Mouse (Mus musculus) midbrain, embryonic 14.5 days (tissue): ENCODE measurements around the gene S100a10. TPM values are rescaled to one million over a fixed set of nuclear protein-coding genes. Genes with fewer than 3 reads are reported as not detected.

Experiments
- ATAC-seq: fragments of 200-750 bp; cut with Nextera tagmentation; 2 replicates; pipeline ENCODE4 v1.8.0; 2017; ENCODE audit warnings: moderate number of reproducible peaks, moderate library complexity; ENCODE audit not compliant: low FRiP score, low TSS enrichment
- DNase-seq: peaks from one replicate; pipeline ENCODE4 v3.0.0-alpha.2; 2015
- H3K27ac ChIP-seq: fragments of 300-500 bp; sonication (generic); replicated peaks from 2 replicates; pipeline ENCODE4 v1.5.1; 2014; ENCODE audit warnings: mild to moderate bottlenecking, low read depth, low read length, moderate library complexity
- H3K27me3 ChIP-seq: fragments of 300-500 bp; sonication (generic); 2 replicates; pipeline ENCODE4 v1.6.1; 2014; ENCODE audit warnings: low read length, control low read depth, mixed read lengths; ENCODE audit not compliant: control insufficient read depth, insufficient read depth
- H3K36me3 ChIP-seq: fragments of 300-500 bp; sonication (generic); 2 replicates; pipeline ENCODE4 v1.6.1; 2014; ENCODE audit warnings: low read length, control low read depth; ENCODE audit not compliant: control insufficient read depth, insufficient read depth
- H3K4me1 ChIP-seq: fragments of 300-500 bp; sonication (generic); 2 replicates; pipeline ENCODE4 v1.6.1; 2014; ENCODE audit warnings: mild to moderate bottlenecking, antibody characterized with exemption, low read length, control low read depth; ENCODE audit not compliant: control insufficient read depth, insufficient read depth
- H3K4me2 ChIP-seq: fragments of 300-500 bp; sonication (generic); 2 replicates; pipeline ENCODE4 v1.6.1; 2014; ENCODE audit warnings: mild to moderate bottlenecking, low read length, moderate library complexity
- H3K4me3 ChIP-seq: fragments of 300-500 bp; sonication (generic); replicated peaks from 2 replicates; pipeline ENCODE4 v1.5.1; 2014; ENCODE audit warnings: low read depth, low read length
- H3K9ac ChIP-seq: fragments of 300-500 bp; sonication (generic); replicated peaks from 2 replicates; pipeline ENCODE4 v1.6.1; 2014; ENCODE audit warnings: mild to moderate bottlenecking, low read length, moderate library complexity
- H3K9me3 ChIP-seq: fragments of 300-500 bp; sonication (generic); 2 replicates; pipeline ENCODE4 v1.6.1; 2016; ENCODE audit warnings: low read length, control low read depth, mixed read lengths; ENCODE audit not compliant: control insufficient read depth
- WGBS: fragments of 180-500 bp; shearing (Covaris S2); extraction: QIAGEN DNeasy Blood & Tissue Kit; methylation state at CpG from one replicate; pipeline ENCODE4 v1.1.7; 2014; 5-methylcytosine and 5-hydroxymethylcytosine counted together
- polyA plus RNA-seq: library from polyadenylated mRNA; unstranded; fragments of >200 nt; fragmentation: Nextera tagmentation; extraction: Ambion mirVana; gene quantifications from 2 replicates; pipeline ENCODE4 v1.2.1, GENCODE M21; 2014

The S100a10 gene
- polyA plus RNA-seq, 1 experiment from 2014 or later: 86.5 TPM

DNA sequence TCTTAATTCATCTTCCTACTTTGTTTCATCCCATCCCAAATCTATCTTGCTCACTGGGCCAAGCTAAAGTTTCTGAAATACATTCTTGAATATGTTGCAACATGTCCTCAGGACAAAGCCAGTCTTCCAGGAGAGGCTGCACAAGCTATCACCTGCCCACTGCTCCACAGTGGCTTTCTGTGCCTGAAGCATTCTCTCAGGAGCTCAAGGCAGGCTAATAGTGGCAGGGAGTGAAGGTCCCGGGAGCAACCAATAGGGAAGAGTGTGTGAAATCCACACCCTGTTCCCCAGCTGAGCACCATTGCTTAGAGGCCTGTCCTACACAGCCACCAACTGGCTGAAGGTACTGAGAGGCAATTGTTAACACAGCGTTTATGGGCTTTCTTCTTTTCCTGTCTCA, 26.1 kb downstream of the S100a10 start:
- H3K4me3 ChIP-seq: no peak overlapping the region
- no peaks in the 10 kb centered on the region for H3K36me3 ChIP-seq
- no peak overlapping the region for H3K9ac ChIP-seq
- H3K4me2 ChIP-seq: no peak overlapping the region
- no peaks in the 10 kb centered on the region for H3K27me3 ChIP-seq
- ATAC-seq: no peak
- DNase-seq: no peak
- H3K9me3 ChIP-seq: no peaks in the 10 kb centered on the region
- WGBS: 70% methylated on average over 2 of the region's 2 CpGs
- no peaks in the 10 kb centered on the region for H3K4me1 ChIP-seq
- no peak overlapping the region for H3K27ac ChIP-seq

DNA sequence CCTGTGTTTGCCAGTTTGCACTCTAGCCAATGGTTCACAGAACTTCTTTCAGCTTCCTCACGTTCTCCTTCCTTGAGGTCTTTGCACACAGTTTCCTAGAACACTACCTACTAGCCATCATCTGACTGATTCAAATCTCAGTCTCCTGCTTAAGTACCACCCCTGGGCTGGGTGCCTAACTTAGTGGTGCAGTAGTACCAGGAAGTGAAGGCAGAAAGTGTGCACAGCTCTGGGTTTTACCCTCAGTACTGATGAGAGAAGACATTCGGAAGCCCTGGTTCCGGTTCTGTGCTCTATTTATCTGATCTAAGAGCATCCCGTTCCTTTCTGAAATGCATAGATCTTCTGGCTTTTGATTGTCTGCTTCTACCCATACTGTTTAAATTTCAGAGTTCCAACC, 26.8 kb downstream of the S100a10 start:
- H3K27ac ChIP-seq: no peak overlapping the region
- no peaks in the 10 kb centered on the region for H3K36me3 ChIP-seq
- no peak for DNase-seq
- no peak overlapping the region for H3K9ac ChIP-seq
- H3K4me2 ChIP-seq: no peak overlapping the region
- no peaks in the 10 kb centered on the region for H3K4me1 ChIP-seq
- no peak for ATAC-seq
- no peaks in the 10 kb centered on the region for H3K9me3 ChIP-seq
- H3K27me3 ChIP-seq: no peaks in the 10 kb centered on the region
- WGBS: 92% methylated on average over 4 of the region's 4 CpGs
- H3K4me3 ChIP-seq: no peak overlapping the region

DNA sequence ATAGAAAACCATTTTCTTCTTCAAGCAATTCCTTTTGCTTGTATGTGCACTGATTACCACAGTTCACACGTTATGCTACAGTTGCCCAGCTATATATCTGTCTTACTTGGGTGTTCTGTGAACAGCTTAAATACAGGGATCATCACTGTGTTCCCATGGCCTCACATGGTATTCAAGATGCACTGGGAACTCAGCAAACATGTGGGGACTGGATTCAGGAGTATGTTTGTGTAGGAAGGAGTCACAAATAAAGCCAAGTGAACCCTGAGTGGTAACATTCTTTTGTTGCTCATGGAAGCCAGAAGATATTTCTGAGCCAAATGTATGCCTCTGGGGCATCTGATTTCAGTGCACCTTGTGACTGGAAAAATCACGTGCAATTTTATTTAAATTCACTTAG, 28.2 kb downstream of the S100a10 start:
- Histone ChIP-seq H3K9ac (no peak overlapping the region), H3K27ac (no peak overlapping the region), H3K4me1 (no peaks in the 10 kb centered on the region), H3K4me3 (no peak overlapping the region), H3K4me2 (no peak overlapping the region), H3K27me3 (no peaks in the 10 kb centered on the region), H3K9me3 (no peaks in the 10 kb centered on the region), H3K36me3 (no peaks in the 10 kb centered on the region)
- no peak for ATAC-seq
- DNase-seq: no peak
- 79% methylated on average over 2 of the region's 2 CpGs for WGBS

DNA sequence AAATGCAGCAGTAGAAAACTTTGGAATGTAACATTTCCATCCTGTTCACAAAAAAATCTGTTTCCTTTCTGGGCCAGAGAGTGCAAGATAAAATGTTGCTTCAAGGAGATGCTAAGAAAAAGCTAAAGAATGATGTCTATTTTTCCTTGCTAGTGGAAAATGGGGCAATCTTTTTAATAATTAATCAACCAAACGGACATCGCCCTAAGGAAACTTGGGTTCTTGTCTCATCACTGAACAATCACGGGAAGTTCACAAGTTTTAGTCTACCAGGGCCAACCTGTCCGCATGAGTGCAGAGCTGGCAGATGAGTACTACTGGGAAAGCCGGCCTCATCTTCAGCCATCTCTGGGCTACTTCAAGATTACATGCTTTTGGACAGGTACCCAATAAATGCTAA, 34.7 kb downstream of the S100a10 start:
- Histone ChIP-seq H3K4me3 (no peak overlapping the region), H3K27ac (no peak overlapping the region), H3K36me3 (no peaks in the 10 kb centered on the region), H3K27me3 (no peaks in the 10 kb centered on the region), H3K9ac (no peak overlapping the region), H3K4me2 (no peak overlapping the region), H3K4me1 (no peaks in the 10 kb centered on the region), H3K9me3 (no peaks in the 10 kb centered on the region)
- ATAC-seq (no peak), DNase-seq (no peak)
- 96% methylated on average over 5 of the region's 5 CpGs for WGBS

DNA sequence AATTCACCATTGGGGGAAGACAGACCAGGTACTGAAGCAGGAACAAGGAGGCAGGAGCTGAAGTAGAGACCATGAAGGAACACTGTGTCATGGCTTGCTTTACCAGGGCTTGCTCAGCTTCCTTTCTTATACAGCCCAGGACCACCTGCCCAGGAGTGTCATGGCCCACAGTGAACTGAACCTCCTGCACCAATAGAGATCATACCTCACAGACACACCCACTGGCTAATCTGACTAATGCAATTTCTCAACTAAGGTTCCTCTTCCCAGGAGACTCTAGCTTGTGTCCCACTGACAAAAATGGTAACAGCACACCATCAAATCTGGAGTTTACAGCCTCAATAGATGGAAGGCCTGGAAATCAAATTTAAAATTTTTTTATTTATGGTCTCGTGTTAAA, 35.4 kb downstream of the S100a10 start:
- Histone ChIP-seq H3K9ac (no peak overlapping the region), H3K4me1 (no peaks in the 10 kb centered on the region), H3K36me3 (no peaks in the 10 kb centered on the region), H3K4me2 (no peak overlapping the region), H3K9me3 (no peaks in the 10 kb centered on the region), H3K27me3 (no peaks in the 10 kb centered on the region), H3K27ac (no peak overlapping the region), H3K4me3 (no peak overlapping the region)
- WGBS: 88% methylated on average over 1 of the region's 1 CpGs
- no peak for DNase-seq
- no peak for ATAC-seq

DNA sequence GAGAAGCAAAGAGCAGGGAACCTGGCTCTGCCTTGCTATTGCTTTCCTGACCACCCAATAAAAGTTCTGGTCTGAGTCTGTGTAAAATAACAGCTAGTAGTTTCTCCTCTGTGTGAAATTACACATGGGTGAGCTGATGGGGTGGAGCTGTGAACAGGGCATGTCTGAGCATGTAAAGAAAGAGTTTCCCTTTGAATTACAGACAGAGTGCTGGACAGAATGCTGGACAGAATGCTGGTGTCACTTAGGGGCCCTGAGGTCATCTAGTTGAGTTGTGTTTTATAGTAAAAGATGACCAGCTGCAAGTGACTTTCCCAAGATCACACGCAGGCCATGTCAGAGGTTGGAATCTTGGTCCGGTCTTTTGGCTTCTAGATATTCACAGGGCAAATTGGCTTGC, 37.2 kb downstream of the S100a10 start:
- H3K27me3 ChIP-seq: no peaks in the 10 kb centered on the region
- no peak overlapping the region for H3K27ac ChIP-seq
- H3K36me3 ChIP-seq: no peaks in the 10 kb centered on the region
- H3K4me2 ChIP-seq: no peak overlapping the region
- no peak overlapping the region for H3K4me3 ChIP-seq
- 87% methylated on average over 2 of the region's 2 CpGs for WGBS
- no peaks in the 10 kb centered on the region for H3K9me3 ChIP-seq
- no peak for DNase-seq
- no peak overlapping the region for H3K9ac ChIP-seq
- ATAC-seq: no peak
- H3K4me1 ChIP-seq: no peaks in the 10 kb centered on the region

DNA sequence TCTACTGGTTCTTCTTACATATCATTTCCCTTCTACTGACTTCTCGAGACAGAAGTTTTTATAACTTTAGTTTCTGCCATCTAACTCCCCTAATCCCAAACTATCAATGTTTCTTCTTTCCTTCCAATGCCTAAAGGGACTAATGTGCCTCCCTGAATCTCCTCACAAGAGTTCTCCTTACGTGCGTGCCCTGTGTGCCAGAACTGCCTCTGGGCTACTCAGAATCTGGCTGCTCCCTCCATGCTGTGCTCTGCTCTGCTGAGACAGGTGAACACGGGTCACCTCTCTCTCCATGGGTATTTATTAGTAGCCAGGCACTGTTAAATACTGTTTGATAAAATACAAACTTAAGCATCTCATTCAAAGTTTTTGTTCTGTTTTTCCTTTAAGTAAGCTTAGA, 38.1 kb downstream of the S100a10 start:
- no peak overlapping the region for H3K4me3 ChIP-seq
- H3K9me3 ChIP-seq: no peaks in the 10 kb centered on the region
- no peak overlapping the region for H3K9ac ChIP-seq
- DNase-seq (no peak), ATAC-seq (no peak)
- no peaks in the 10 kb centered on the region for H3K4me1 ChIP-seq
- no peaks in the 10 kb centered on the region for H3K36me3 ChIP-seq
- no peak overlapping the region for H3K4me2 ChIP-seq
- no peak overlapping the region for H3K27ac ChIP-seq
- 85% methylated on average over 4 of the region's 4 CpGs for WGBS
- no peaks in the 10 kb centered on the region for H3K27me3 ChIP-seq

DNA sequence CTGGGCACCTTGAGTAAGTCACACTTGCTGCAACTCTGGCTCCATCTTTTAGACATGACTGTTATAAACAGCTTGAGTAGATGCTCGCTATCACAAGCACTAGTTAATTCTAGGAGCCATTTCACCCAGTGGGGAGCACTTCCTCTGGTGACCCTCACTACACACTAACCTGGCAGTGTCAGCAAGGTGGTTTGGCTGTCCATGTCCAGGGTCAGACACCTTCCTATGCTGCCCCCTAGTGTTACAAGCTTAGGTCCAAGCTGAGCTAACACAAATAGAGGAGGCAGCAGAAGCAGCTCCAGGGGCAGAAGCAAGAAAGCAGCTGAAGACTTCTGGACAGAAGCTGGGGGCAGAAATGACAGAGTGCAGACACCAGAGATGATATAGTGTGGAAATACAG, 38.6 kb downstream of the S100a10 start:
- H3K4me2 ChIP-seq: no peak overlapping the region
- no peaks in the 10 kb centered on the region for H3K9me3 ChIP-seq
- no peaks in the 10 kb centered on the region for H3K4me1 ChIP-seq
- DNase-seq: peak; percentile 12
- no peak; the same call in 1 of the 2 replicates for ATAC-seq
- 68% methylated on average over 1 of the region's 1 CpGs for WGBS
- H3K27me3 ChIP-seq: no peaks in the 10 kb centered on the region
- no peak overlapping the region for H3K9ac ChIP-seq
- H3K4me3 ChIP-seq: no peak overlapping the region
- H3K27ac ChIP-seq: no peak overlapping the region
- H3K36me3 ChIP-seq: no peaks in the 10 kb centered on the region

DNA sequence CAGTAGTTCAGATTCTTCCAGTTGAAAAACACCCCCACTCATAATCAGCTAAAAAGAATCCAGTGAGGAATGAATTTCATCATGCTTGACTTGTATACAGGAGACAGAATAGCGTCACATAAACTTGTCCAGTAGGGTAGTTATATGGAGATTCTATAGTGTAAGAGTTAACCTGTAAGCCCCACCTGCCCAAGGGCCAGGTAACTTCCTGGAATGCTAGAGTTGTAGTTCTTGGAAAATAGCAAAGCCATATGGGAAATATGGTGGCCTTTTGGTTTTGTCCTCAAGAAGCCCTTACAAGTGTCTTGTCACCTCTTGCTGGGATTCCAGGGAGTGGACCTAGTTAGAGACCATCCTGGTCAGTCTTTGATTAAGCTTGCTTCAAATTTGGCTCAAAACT, 41.8 kb downstream of the S100a10 start:
- Histone ChIP-seq H3K4me3 (no peak overlapping the region), H3K27ac (no peak overlapping the region), H3K9me3 (no peaks in the 10 kb centered on the region), H3K36me3 (no peaks in the 10 kb centered on the region), H3K9ac (no peak overlapping the region), H3K27me3 (no peaks in the 10 kb centered on the region), H3K4me1 (no peaks in the 10 kb centered on the region), H3K4me2 (no peak overlapping the region)
- WGBS: 91% methylated on average over 1 of the region's 1 CpGs
- DNase-seq (no peak), ATAC-seq (no peak)
